Comparison of ENCODE assay signal across 19 mouse cellular contexts in genomic region chr17:44219943-44220342, GRCm38 (mm10). TPM values are rescaled to one million over a fixed set of nuclear protein-coding genes. Genes with fewer than 3 reads are reported as not detected.
A peak's percentile ranks its signal among the peaks of the same experiment; 100 is the strongest.
DNase-seq lines count a peak whose midpoint lies in the region; ATAC-seq and TF ChIP-seq lines count a peak whose summit lies in the region.
"Had no signal": no experiment of that assay in that cellular context is flagged by ENCODE, and none has a peak within 500 bp of the region (broad histone marks: within the 10 kb centered on the region; RNA-seq: fewer than 3 reads in every experiment).

No protein-coding gene starts in this region.

- no peak for TF ChIP-seq POLR2A in heart, adult 2 months (IDR thresholded peaks at IDR 0.05; ENCODE audit: insufficient read depth, low read depth, low read length)

- WGBS in heart, adult 2 months: 42% methylated on average over 2 of the region's 2 CpGs
- 46% methylated on average over 2 of the region's 2 CpGs for WGBS in heart, embryonic 15.5 days
- 98% methylated on average over 2 of the region's 2 CpGs for WGBS in forebrain, embryonic 10.5 days

- no peak for TF ChIP-seq EP300 in heart, adult 2 months (IDR thresholded peaks at IDR 0.05; ENCODE audit: insufficient read depth, low read depth, low read length)

- H3K36me3 ChIP-seq in heart, adult 2 months (ENCODE audit: control insufficient read depth, insufficient read depth, low read length): peaks cover 27% of the 10 kb centered on the region
- H3K36me3 ChIP-seq in heart, embryonic 15.5 days: no peaks in the 10 kb centered on the region
- no peaks in the 10 kb centered on the region for H3K36me3 ChIP-seq in forebrain, embryonic 10.5 days (replicated peaks)
- H3K36me3 ChIP-seq: embryonic facial prominence, embryonic 15.5 days; forebrain, embryonic 12.5 days; hindbrain, embryonic 10.5 days; intestine, embryonic 15.5 days had no signal

- no peak overlapping the region for H3K9ac ChIP-seq in heart, adult 2 months (ENCODE audit: low read depth, low read length)
- H3K9ac ChIP-seq in heart, embryonic 15.5 days: no peak overlapping the region
- H3K9ac ChIP-seq: embryonic facial prominence, embryonic 15.5 days; forebrain, embryonic 12.5 days; hindbrain, embryonic 14.5 days; intestine, embryonic 15.5 days had no signal

- intact Hi-C loops in heart, adult 2 months (cut with DNase I): no loop called here
- intact Hi-C loops in heart, postnatal 10 days (cut with DNase I): no loop called here

- TF ChIP-seq CTCF in heart, adult 2 months (IDR thresholded peaks at IDR 0.05): no peak

- H3K27me3 ChIP-seq in heart, adult 2 months (ENCODE audit: control insufficient read depth, insufficient read depth, low read length): no peaks in the 10 kb centered on the region
- H3K27me3 ChIP-seq in heart, embryonic 15.5 days: no peaks in the 10 kb centered on the region
- no peaks in the 10 kb centered on the region for H3K27me3 ChIP-seq in forebrain, embryonic 10.5 days (ENCODE audit: poor library complexity, severe bottlenecking)
- H3K27me3 ChIP-seq: embryonic facial prominence, embryonic 15.5 days; forebrain, embryonic 12.5 days; intestine, embryonic 15.5 days had no signal

- H3K4me1 ChIP-seq in heart, adult 2 months (ENCODE audit: control insufficient read depth, insufficient read depth, low read length): peaks cover 13% of the 10 kb centered on the region
- peaks cover 15% of the 10 kb centered on the region for H3K4me1 ChIP-seq in heart, embryonic 15.5 days (replicated peaks)
- H3K4me1 ChIP-seq in forebrain, embryonic 10.5 days: no peaks in the 10 kb centered on the region
- H3K4me1 ChIP-seq: embryonic facial prominence, embryonic 15.5 days; forebrain, embryonic 12.5 days; hindbrain, embryonic 10.5 days; intestine, embryonic 15.5 days had no signal

- no peaks in the 10 kb centered on the region for H3K9me3 ChIP-seq in heart, embryonic 15.5 days (replicated peaks)
- H3K9me3 ChIP-seq in forebrain, embryonic 10.5 days: no peaks in the 10 kb centered on the region
- H3K9me3 ChIP-seq: embryonic facial prominence, embryonic 15.5 days; forebrain, embryonic 12.5 days; hindbrain, embryonic 10.5 days; intestine, embryonic 15.5 days had no signal

- H3K79me2 ChIP-seq in heart, adult 2 months (replicated peaks; ENCODE audit: control insufficient read depth, insufficient read depth, low read length): peaks cover 3% of the 10 kb centered on the region; the same call in 1 of the 2 replicates

- H3K4me3 ChIP-seq in heart, adult 2 months: no peak overlapping the region
- no peak overlapping the region for H3K4me3 ChIP-seq in heart, embryonic 15.5 days
- no peak overlapping the region for H3K4me3 ChIP-seq in forebrain, embryonic 10.5 days
- H3K4me3 ChIP-seq: embryonic facial prominence, embryonic 15.5 days; forebrain, embryonic 12.5 days; hindbrain, embryonic 10.5 days; intestine, embryonic 15.5 days had no signal

- DNase-seq in heart, adult 2 months: no peak
- DNase-seq in heart, postnatal 4 days: no peak
- DNase-seq in heart, postnatal 10 days: no peak
- DNase-seq in Muller cell, postnatal 12 days (ENCODE audit: inconsistent ontology term): peak; percentile 24
- DNase-seq in forebrain, embryonic 10.5 days (ENCODE audit: extremely low spot score, low spot score): no peak
- DNase-seq: adrenal gland, postnatal 10 days; cerebellum, adult 11 months; cerebellum, adult 8-10 months; cerebellum, postnatal 14 days; embryo, embryonic 11 days; gastrocnemius, postnatal 25 days; kidney, adult 18-20 months had no signal

- no peak for ATAC-seq in heart, embryonic 15.5 days (replicated peaks; ENCODE audit: insufficient number of reproducible peaks, insufficient read depth, low FRiP score, low read depth)
- ATAC-seq: forebrain, embryonic 16.5 days; intestine, embryonic 15.5 days had no signal

- H3K27ac ChIP-seq in heart, adult 2 months: peak overlapping the region; percentile 80
- H3K27ac ChIP-seq in heart, embryonic 15.5 days: peak overlapping the region; percentile 71
- no peak overlapping the region for H3K27ac ChIP-seq in forebrain, embryonic 10.5 days
- H3K27ac ChIP-seq: embryonic facial prominence, embryonic 15.5 days; forebrain, embryonic 12.5 days; hindbrain, embryonic 10.5 days; hindbrain, embryonic 14.5 days; intestine, embryonic 15.5 days had no signal

- no peak overlapping the region for H3K4me2 ChIP-seq in heart, embryonic 15.5 days
- H3K4me2 ChIP-seq: embryonic facial prominence, embryonic 15.5 days; forebrain, embryonic 12.5 days; hindbrain, embryonic 14.5 days; intestine, embryonic 15.5 days had no signal

RNA-seq across cellular contexts. Expression of gene Clic5, which starts 31.6 kb away (rescaled TPM):
- total RNA-seq in heart, adult 2 months (2021): 100 to 1,000 TPM; 128 to 171 TPM
- 33.2 and 61.4 TPM in 2 replicates for polyA plus RNA-seq in heart, adult 2 months (2012; rRNA removed)
- total RNA-seq in heart, postnatal 4 days (2021): 10 to 100 TPM; 75.6 to 78.3 TPM
- polyA plus RNA-seq in heart, embryonic 15.5 days (2015; fragmentation: Nextera tagmentation; extraction: Ambion mirVana): 12.4 and 12.5 TPM in 2 replicates
- 100 to 1,000 TPM; 101 to 104 TPM for total RNA-seq in heart, postnatal 10 days (2021)
- polyA plus RNA-seq in forebrain, embryonic 10.5 days (2016; fragmentation: Nextera tagmentation; extraction: Ambion mirVana): 0.11 and 0.12 TPM in 2 replicates
